Mouse (Mus musculus) stomach, postnatal 0 days (tissue): ENCODE data around the gene Thrb. TPM values are rescaled to one million over a fixed set of nuclear protein-coding genes. Genes with fewer than 3 reads are reported as not detected.
A peak's percentile ranks its signal among the peaks of the same experiment; 100 is the strongest.

Experiments
- ATAC-seq: fragments of 200-750 bp; cut with Nextera tagmentation; 2 replicates; pipeline ENCODE4 v1.8.0; 2017; ENCODE audit not compliant: low FRiP score, low TSS enrichment
- DNase-seq: peaks from one replicate; pipeline ENCODE4 v3.0.0-alpha.2; 2016; ENCODE audit warnings: low spot score
- H3K27ac ChIP-seq: fragments of 300-500 bp; sonication (generic); replicated peaks from 2 replicates; pipeline ENCODE4 v1.5.1; 2014; ENCODE audit warnings: mild to moderate bottlenecking, control low read depth
- H3K27me3 ChIP-seq: fragments of 300-500 bp; sonication (generic); 2 replicates; pipeline ENCODE4 v1.6.1; 2014; ENCODE audit warnings: low read length; ENCODE audit not compliant: control insufficient read depth, insufficient read depth
- H3K36me3 ChIP-seq: fragments of 300-500 bp; sonication (generic); 2 replicates; pipeline ENCODE4 v1.6.1; 2014; ENCODE audit warnings: low read length, mixed read lengths; ENCODE audit not compliant: control insufficient read depth, insufficient read depth
- H3K4me1 ChIP-seq: fragments of 300-500 bp; sonication (generic); replicated peaks from 2 replicates; pipeline ENCODE4 v1.6.1; 2014; ENCODE audit warnings: antibody characterized with exemption; ENCODE audit not compliant: control insufficient read depth, insufficient read depth
- H3K4me2 ChIP-seq: fragments of 300-500 bp; sonication (generic); replicated peaks from 2 replicates; pipeline ENCODE4 v1.6.1; 2014; ENCODE audit warnings: low read depth, mild to moderate bottlenecking, control low read depth, moderate library complexity
- H3K4me3 ChIP-seq: fragments of 300-500 bp; sonication (generic); 2 replicates; pipeline ENCODE4 v1.5.1; 2014; ENCODE audit warnings: low read depth, low read length, control low read depth
- H3K9ac ChIP-seq: fragments of 300-500 bp; sonication (generic); 2 replicates; pipeline ENCODE4 v1.6.1; 2014; ENCODE audit warnings: mild to moderate bottlenecking, low read length, control low read depth, mixed read lengths
- H3K9me3 ChIP-seq: fragments of 300-500 bp; sonication (generic); 2 replicates; pipeline ENCODE4 v1.6.1; 2016; ENCODE audit warnings: low read length; ENCODE audit not compliant: control insufficient read depth
- CTCF ChIP-seq: IDR thresholded peaks from 2 replicates; pipeline ENCODE4 v1.5.1; 2016; ENCODE audit warnings: antibody characterized with exemption, low read depth, mild to moderate bottlenecking, moderate library complexity
- EP300 ChIP-seq: optimal IDR thresholded peaks from 2 replicates; pipeline ENCODE3; 2016; ENCODE audit warnings: antibody characterized with exemption
- WGBS: fragments of 180-500 bp; shearing (Covaris S2); extraction: QIAGEN DNeasy Blood & Tissue Kit; methylation state at CpG from one replicate; pipeline ENCODE4 v1.1.7; 2014; 5-methylcytosine and 5-hydroxymethylcytosine counted together
- polyA plus RNA-seq: library from polyadenylated mRNA; unstranded; fragments of >200 nt; fragmentation: Nextera tagmentation; extraction: Ambion mirVana; gene quantifications from 2 replicates; pipeline ENCODE4 v1.2.1, GENCODE M21; 2015

Thrb gene
- polyA plus RNA-seq, 1 experiment from 2014 or later = 4.8 TPM

DNA sequence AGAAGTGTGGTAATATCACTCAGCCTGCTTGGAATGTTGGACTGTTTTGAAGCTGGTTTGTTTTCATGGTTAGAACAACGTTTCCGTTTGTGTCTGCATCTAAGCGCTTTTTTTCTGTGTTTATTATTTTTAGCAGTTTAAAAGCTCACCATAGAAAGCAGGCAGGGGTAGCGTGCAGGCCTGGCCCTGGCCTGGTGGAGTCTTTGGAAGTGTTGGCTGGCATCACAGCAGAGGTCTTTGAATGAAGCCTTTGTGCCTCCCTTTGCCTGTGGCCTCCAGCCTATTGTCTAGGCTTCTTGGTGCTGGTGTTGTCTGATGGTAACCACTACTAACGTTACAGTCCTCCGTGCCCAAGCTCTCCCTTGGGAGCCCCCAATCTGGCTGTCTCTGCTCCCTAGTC, 167.3 kb downstream of the Thrb start:
- no peaks in the 10 kb centered on the region for H3K9me3 ChIP-seq
- DNase-seq (no peak), ATAC-seq (no peak)
- no peak overlapping the region for H3K9ac ChIP-seq
- H3K27me3 ChIP-seq = no peaks in the 10 kb centered on the region
- no peak overlapping the region for H3K4me3 ChIP-seq
- no peak overlapping the region for H3K4me2 ChIP-seq
- no peak overlapping the region for H3K27ac ChIP-seq
- no peak for TF ChIP-seq EP300
- TF ChIP-seq CTCF = no peak
- 57% methylated on average over 6 of the region's 6 CpGs for WGBS
- no peaks in the 10 kb centered on the region for H3K4me1 ChIP-seq
- no peaks in the 10 kb centered on the region for H3K36me3 ChIP-seq

DNA sequence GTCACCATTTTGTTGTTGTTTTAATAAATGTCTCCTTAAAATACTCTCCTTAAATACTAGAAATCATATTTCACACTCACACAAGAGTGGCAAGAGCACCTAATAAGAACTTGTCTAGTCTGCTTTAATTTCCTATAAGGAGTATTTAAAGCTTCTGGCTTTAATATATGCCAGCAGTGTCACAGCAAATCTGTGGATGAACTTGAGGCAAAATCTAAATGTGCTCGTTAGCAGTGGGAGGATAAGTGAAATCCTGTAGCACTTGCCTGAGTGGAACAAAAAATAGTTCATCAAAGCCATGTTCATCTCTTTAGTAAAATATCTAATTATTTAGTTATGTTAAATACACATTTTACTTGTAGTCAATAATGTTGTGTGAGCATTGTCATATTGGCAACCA, 175.7 kb downstream of the Thrb start:
- no peak overlapping the region for H3K9ac ChIP-seq
- 86% methylated on average over 1 of the region's 1 CpGs for WGBS
- no peak for ATAC-seq

DNA sequence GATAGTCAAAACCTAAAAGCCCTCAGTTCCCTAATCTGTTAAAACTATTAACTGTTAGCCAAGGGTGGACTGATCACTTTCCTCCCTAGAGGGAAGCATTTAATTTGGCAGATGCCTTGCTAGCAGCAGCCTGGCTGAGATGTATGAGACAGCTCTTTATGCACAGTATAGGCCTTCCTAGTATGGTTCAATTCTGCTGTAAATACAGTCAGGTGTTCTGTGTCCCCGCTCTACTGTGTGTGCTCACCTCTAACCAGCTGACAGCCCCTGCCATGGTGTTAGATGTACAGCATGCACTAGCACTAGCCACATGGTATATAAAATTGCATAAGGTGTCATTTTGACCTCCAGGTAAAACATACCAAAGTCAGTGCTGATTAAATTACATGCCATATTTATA, 176.7 kb downstream of the Thrb start:
- no peak overlapping the region for H3K4me2 ChIP-seq
- ATAC-seq (peak; percentile 24; the same call in 1 of the 2 replicates), DNase-seq (no peak)
- no peaks in the 10 kb centered on the region for H3K27me3 ChIP-seq
- no peaks in the 10 kb centered on the region for H3K9me3 ChIP-seq
- no peaks in the 10 kb centered on the region for H3K4me1 ChIP-seq
- TF ChIP-seq CTCF (no peak), EP300 (no peak)
- 67% methylated on average over 1 of the region's 1 CpGs for WGBS
- H3K27ac ChIP-seq = no peak overlapping the region
- no peaks in the 10 kb centered on the region for H3K36me3 ChIP-seq
- no peak overlapping the region for H3K4me3 ChIP-seq
- H3K9ac ChIP-seq = no peak overlapping the region

More for the DNA sequence above, 175.7 kb downstream of the Thrb start:
- H3K4me2 ChIP-seq = no peak overlapping the region
- no peaks in the 10 kb centered on the region for H3K36me3 ChIP-seq
- H3K4me1 ChIP-seq = no peaks in the 10 kb centered on the region
- TF ChIP-seq EP300 = no peak
- TF ChIP-seq CTCF = no peak
- no peak for DNase-seq
- H3K27ac ChIP-seq = no peak overlapping the region
- no peaks in the 10 kb centered on the region for H3K9me3 ChIP-seq
- no peaks in the 10 kb centered on the region for H3K27me3 ChIP-seq
- no peak overlapping the region for H3K4me3 ChIP-seq

DNA sequence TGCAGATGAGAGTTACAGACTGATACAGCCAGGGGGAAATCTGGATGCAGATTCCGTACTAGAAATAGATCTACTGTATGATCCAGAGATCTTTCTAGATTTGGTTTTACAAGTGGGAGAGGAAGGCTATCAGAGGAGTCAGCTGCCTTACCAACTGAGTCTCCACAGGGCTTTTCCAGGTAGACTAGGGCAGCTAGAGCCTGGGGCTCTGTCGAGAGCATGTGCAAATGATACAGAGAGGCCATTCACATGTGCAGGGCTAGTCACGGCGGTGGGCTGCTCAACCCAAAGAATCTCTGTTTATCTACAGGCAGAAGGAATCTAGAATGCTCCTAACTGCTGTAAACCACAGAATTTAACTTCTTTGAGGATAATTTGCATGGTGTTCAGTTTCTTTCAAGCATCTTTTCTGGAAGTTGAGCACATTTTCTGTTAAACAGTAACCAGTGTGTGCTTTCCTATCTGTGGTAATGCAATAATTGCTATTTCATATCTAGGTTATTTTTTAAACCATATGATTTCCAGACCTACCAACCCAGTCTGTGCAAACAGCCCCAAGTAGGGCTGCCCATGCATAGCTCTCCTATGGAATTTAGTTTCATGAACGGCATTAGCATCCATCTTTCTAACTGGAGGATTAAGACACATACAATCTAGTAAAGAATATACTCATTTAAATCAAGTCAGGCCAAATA, 185.1 kb downstream of the Thrb start:
- H3K4me3 ChIP-seq = no peak overlapping the region
- 58% methylated on average over 5 of the region's 5 CpGs for WGBS
- H3K9ac ChIP-seq = no peak overlapping the region
- no peaks in the 10 kb centered on the region for H3K4me1 ChIP-seq
- ATAC-seq (peak; percentile 68; the same call in 1 of the 2 replicates), DNase-seq (no peak)
- no peaks in the 10 kb centered on the region for H3K27me3 ChIP-seq
- H3K9me3 ChIP-seq = no peaks in the 10 kb centered on the region
- H3K4me2 ChIP-seq = no peak overlapping the region
- TF ChIP-seq EP300 (no peak), CTCF (no peak)
- no peaks in the 10 kb centered on the region for H3K36me3 ChIP-seq
- no peak overlapping the region for H3K27ac ChIP-seq

DNA sequence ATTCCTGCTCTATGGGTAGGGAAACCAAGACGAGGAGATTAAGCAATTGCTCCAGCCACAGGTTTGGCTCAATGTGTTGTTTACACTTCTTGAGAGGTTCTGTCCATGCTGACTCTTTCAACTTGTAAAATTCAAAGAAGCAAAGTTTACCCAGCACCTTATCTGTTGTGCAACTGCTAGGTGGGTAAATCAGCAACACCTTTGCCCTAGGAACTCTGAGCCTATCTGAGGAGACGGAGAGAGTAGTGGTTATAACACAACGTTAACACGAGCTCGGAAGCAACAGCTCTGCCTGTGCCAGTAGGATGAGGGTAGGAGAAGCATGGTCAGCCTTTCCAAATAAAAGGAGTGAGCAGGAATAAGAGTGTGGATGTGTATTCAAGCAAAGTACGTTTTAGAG, 185.8 kb downstream of the Thrb start:
- TF ChIP-seq CTCF (no peak), EP300 (no peak)

DNA sequence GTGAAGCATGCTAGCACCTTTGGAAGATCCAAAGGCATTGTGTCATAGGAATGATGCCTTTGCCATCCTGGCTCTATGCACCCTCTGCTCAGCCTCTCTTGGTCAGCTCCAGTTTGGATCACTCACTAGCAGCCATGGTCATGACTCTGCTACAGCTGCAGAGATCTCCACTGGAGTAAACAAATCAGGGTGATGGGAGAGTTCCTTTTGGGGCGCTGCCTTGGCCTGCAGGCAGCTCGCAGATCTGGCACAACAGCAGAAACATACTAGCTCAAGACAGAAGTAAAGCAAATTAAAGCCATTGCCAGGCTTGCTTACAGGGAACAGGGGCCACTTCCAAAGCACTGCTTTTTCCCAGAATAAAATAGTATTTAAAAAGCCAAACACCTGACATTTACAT, 186.6 kb downstream of the Thrb start:
- ATAC-seq (no peak), DNase-seq (no peak)
- H3K9ac ChIP-seq = no peak overlapping the region
- H3K9me3 ChIP-seq = no peaks in the 10 kb centered on the region
- H3K27me3 ChIP-seq = no peaks in the 10 kb centered on the region
- no peak overlapping the region for H3K4me3 ChIP-seq
- WGBS = 59% methylated on average over 2 of the region's 2 CpGs
- no peak overlapping the region for H3K27ac ChIP-seq
- no peak overlapping the region for H3K4me2 ChIP-seq
- H3K36me3 ChIP-seq = no peaks in the 10 kb centered on the region
- H3K4me1 ChIP-seq = no peaks in the 10 kb centered on the region
- TF ChIP-seq CTCF = no peak
- TF ChIP-seq EP300 = no peak

More for the DNA sequence above, 185.8 kb downstream of the Thrb start:
- Histone ChIP-seq H3K36me3 (no peaks in the 10 kb centered on the region), H3K4me3 (no peak overlapping the region), H3K27me3 (no peaks in the 10 kb centered on the region), H3K4me2 (no peak overlapping the region), H3K9me3 (no peaks in the 10 kb centered on the region), H3K4me1 (no peaks in the 10 kb centered on the region), H3K27ac (no peak overlapping the region), H3K9ac (no peak overlapping the region)
- ATAC-seq (peak; percentile 71; the same call in 1 of the 2 replicates), DNase-seq (peak; percentile 26)
- 52% methylated on average over 6 of the region's 6 CpGs for WGBS
